Mouse (Mus musculus): Measurements from ENCODE around the gene Cd28.

- TF ChIP-seq CTCF (IDR thresholded peaks at IDR 0.05; ENCODE audit: control insufficient read depth, insufficient read depth, insufficient replicate concordance, low read depth, low read length) (no peak), POLR2A (IDR thresholded peaks at IDR 0.05; ENCODE audit: control insufficient read depth, low read depth, low read length) (no peak)
Measured at GRCm38 (mm10) chr1:60819993-60820392, 103.4 kb downstream of the Cd28 start.

Measured in testis, adult 2 months (tissue).